Mouse (Mus musculus) megakaryocyte-erythroid progenitor cell, adult 5 weeks (primary cell): ENCODE data around the gene Prop1. TPM values are rescaled to one million over a fixed set of nuclear protein-coding genes. Genes with fewer than 3 reads are reported as not detected.

ENCODE experiments used
- polyA plus RNA-seq: library from polyadenylated mRNA; stranded (reverse); fragments of >175 nt; gene quantifications from 2 replicates; pipeline ENCODE4 v1.2.3, GENCODE M21; 2012

Prop1 gene
- not detected in 2 replicates for polyA plus RNA-seq

GRCm38 (mm10) chr11:50953665-50954064 lies at the start of gene Prop1:
Prop1 (minus strand) TSS chr11:50953765.

GRCm38 (mm10) chr11:51003296-51003695 lies 49.7 kb upstream of the Prop1 start, which contains the start of gene Olfr51:
Olfr51 (plus strand) TSS chr11:51003596.

GRCm38 (mm10) chr11:50981667-50982066 lies 28.1 kb upstream of the Prop1 start, which contains the start of gene Olfr1377:
Olfr1377 (plus strand) TSS chr11:50981967.

GRCm38 (mm10) chr11:50966230-50966629 lies 12.7 kb upstream of the Prop1 start, which contains the start of gene Olfr1378:
Olfr1378 (plus strand) TSS chr11:50966530.

GRCm38 (mm10) chr11:50943506-50943905 lies 10.1 kb downstream of the Prop1 start, which contains the start of gene 4933414I15Rik:
4933414I15Rik (minus strand) TSS chr11:50943765.

GRCm38 (mm10) chr11:50931451-50931866 lies 22.1 kb downstream of the Prop1 start, which contains the start of gene Zfp354b:
Zfp354b (minus strand) TSS chr11:50931633.

GRCm38 (mm10) chr11:50915671-50916320 lies 37.8 kb downstream of the Prop1 start, which contains the start of gene Zfp2:
Zfp2 (minus strand) TSS chr11:50916165.

Other genes starting within 250 kb of the Prop1 start
- 0.41 and 2.2 TPM in 2 replicates for gene Zfp354c, start 126.0 kb downstream of the Prop1 start, polyA plus RNA-seq
- gene Zfp879, start 112.2 kb downstream of the Prop1 start, polyA plus RNA-seq, result 0.04 and 0.09 TPM in 2 replicates
- gene Grm6, start 103.1 kb downstream of the Prop1 start, polyA plus RNA-seq, result 0.04 and 0.14 TPM in 2 replicates
- 0.49 TPM in 1 of 2 replicates, not detected in the other for gene Zfp454, start 66.1 kb downstream of the Prop1 start, polyA plus RNA-seq
- gene Zfp2, start 37.6 kb downstream of the Prop1 start, polyA plus RNA-seq, result 0.06 and 0.09 TPM in 2 replicates
- gene Zfp354b, start 22.1 kb downstream of the Prop1 start, polyA plus RNA-seq, result 0.04 and 0.50 TPM in 2 replicates
- gene 4933414I15Rik, start 10.0 kb downstream of the Prop1 start, polyA plus RNA-seq, result not detected in 2 replicates
- not detected in 2 replicates for gene Olfr1378, start 12.8 kb upstream of the Prop1 start, polyA plus RNA-seq
- gene Olfr1377, start 28.2 kb upstream of the Prop1 start, polyA plus RNA-seq, result not detected in 2 replicates
- gene Olfr51, start 49.8 kb upstream of the Prop1 start, polyA plus RNA-seq, result not detected in 2 replicates
- gene Olfr54, start 60.5 kb upstream of the Prop1 start, polyA plus RNA-seq, result not detected in 2 replicates
- not detected in 2 replicates for gene Olfr1375, start 94.3 kb upstream of the Prop1 start, polyA plus RNA-seq
- gene Zfp354a, start 105.5 kb upstream of the Prop1 start, polyA plus RNA-seq, result 0.01 TPM in 1 of 2 replicates, not detected in the other